Mouse (Mus musculus) embryonic facial prominence, embryonic 10.5 days (tissue): Measurements from ENCODE around the gene Trim24. TPM values are rescaled to one million over a fixed set of nuclear protein-coding genes. Genes with fewer than 3 reads are reported as not detected.
"Not testable (repeated sequence)": the region's sequence is repeated elsewhere in the genome, so short reads cannot be mapped to it uniquely, and the experiment has no call there.

Experiments
- DNase-seq: peaks from one replicate; pipeline ENCODE4 v3.0.0-alpha.2; 2017; ENCODE audit warnings: low spot score
- H3K27ac ChIP-seq: fragments of 300-500 bp; sonication (generic); replicated peaks from 2 replicates; pipeline ENCODE4 v1.5.1; 2016; ENCODE audit warnings: mild to moderate bottlenecking
- H3K27me3 ChIP-seq: fragments of 300-500 bp; sonication (generic); replicated peaks from 2 replicates; pipeline ENCODE4 v1.6.1; 2016; ENCODE audit warnings: low read depth, mild to moderate bottlenecking; ENCODE audit not compliant: poor library complexity, severe bottlenecking
- H3K36me3 ChIP-seq: fragments of 300-500 bp; sonication (generic); replicated peaks from 2 replicates; pipeline ENCODE4 v1.6.1; 2016; ENCODE audit warnings: mild to moderate bottlenecking, moderate library complexity
- H3K4me1 ChIP-seq: fragments of 300-500 bp; sonication (generic); 2 replicates; pipeline ENCODE4 v1.6.1; 2016
- H3K4me3 ChIP-seq: fragments of 300-500 bp; sonication (generic); 2 replicates; pipeline ENCODE4 v1.5.1; 2016; ENCODE audit warnings: mild to moderate bottlenecking, moderate library complexity
- H3K9me3 ChIP-seq: fragments of 300-500 bp; sonication (generic); 2 replicates; pipeline ENCODE4 v1.6.1; 2016; ENCODE audit warnings: mild to moderate bottlenecking
- WGBS: fragments of 180-500 bp; shearing (Covaris S2); methylation state at CpG from one replicate; pipeline ENCODE4 v1.1.7; 2016; 5-methylcytosine and 5-hydroxymethylcytosine counted together
- polyA plus RNA-seq: library from polyadenylated mRNA; unstranded; fragments of >200 nt; fragmentation: Nextera tagmentation; extraction: Ambion mirVana; gene quantifications from 2 replicates; pipeline ENCODE4 v1.2.1, GENCODE M21; 2016

The Trim24 gene
- polyA plus RNA-seq: 20.4 and 20.7 TPM in 2 replicates

GRCm38 (mm10) chr6:37870245-37871136 lies at the start of gene Trim24:
Trim24 (plus strand) TSS chr6:37870811.
- Histone ChIP-seq H3K4me3 (peak within 1 kb of the TSS; percentile 82), H3K9me3 (peaks cover 35% of the 10 kb centered on the region), H3K27ac (peak within 1 kb of the TSS; percentile 98), H3K4me1 (no peaks in the 10 kb centered on the region), H3K36me3 (peaks cover 33% of the 10 kb centered on the region), H3K27me3 (no peaks in the 10 kb centered on the region)
- peak; percentile 99 for DNase-seq
- under 1% methylated on average over 89 of the region's 89 CpGs for WGBS

- no peak overlapping the region for H3K4me3 ChIP-seq
- H3K9me3 ChIP-seq: no peaks in the 10 kb centered on the region
- no peak overlapping the region for H3K27ac ChIP-seq
- no peaks in the 10 kb centered on the region for H3K36me3 ChIP-seq
- WGBS: 90% methylated on average over 6 of the region's 6 CpGs
- DNase-seq: no peak
- no peaks in the 10 kb centered on the region for H3K4me1 ChIP-seq
- H3K27me3 ChIP-seq: no peaks in the 10 kb centered on the region
These were observed 49.0 kb upstream of the Trim24 start for GRCm38 (mm10) chr6:37821531-37822051.

DNA sequence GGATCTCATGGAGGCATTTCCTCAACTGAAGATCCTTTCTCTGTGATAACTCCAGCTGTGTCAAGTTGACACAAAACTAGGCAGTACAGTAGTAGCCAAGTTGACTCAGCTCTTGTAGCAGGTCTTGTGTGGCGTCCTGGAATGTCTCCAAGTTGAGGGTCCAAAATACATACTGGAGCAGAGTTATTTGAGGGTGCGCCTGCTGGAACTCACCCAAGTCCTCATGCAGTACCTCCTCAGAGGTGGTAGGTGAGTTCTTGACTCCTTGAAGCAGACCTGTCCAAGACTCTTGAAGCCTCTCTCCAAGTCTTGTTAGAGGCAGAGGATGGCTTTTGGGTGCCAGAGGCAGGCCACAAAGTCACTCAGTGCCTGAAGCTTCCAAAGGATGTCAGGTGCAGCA lies 48.2 kb upstream of the Trim24 start:
- Histone ChIP-seq H3K9me3 (no peaks in the 10 kb centered on the region), H3K4me3 (no peak overlapping the region), H3K4me1 (no peaks in the 10 kb centered on the region), H3K27ac (no peak overlapping the region), H3K27me3 (no peaks in the 10 kb centered on the region), H3K36me3 (no peaks in the 10 kb centered on the region)
- 88% methylated on average over 2 of the region's 2 CpGs for WGBS
- no peak for DNase-seq

- Histone ChIP-seq H3K9me3 (no peaks in the 10 kb centered on the region), H3K36me3 (no peaks in the 10 kb centered on the region), H3K27ac (no peak overlapping the region), H3K4me3 (no peak overlapping the region), H3K4me1 (no peaks in the 10 kb centered on the region), H3K27me3 (no peaks in the 10 kb centered on the region)
- 85% methylated on average over 4 of the region's 4 CpGs for WGBS
- no peak for DNase-seq
These were observed 46.9 kb upstream of the Trim24 start for GRCm38 (mm10) chr6:37823731-37824130.

DNA sequence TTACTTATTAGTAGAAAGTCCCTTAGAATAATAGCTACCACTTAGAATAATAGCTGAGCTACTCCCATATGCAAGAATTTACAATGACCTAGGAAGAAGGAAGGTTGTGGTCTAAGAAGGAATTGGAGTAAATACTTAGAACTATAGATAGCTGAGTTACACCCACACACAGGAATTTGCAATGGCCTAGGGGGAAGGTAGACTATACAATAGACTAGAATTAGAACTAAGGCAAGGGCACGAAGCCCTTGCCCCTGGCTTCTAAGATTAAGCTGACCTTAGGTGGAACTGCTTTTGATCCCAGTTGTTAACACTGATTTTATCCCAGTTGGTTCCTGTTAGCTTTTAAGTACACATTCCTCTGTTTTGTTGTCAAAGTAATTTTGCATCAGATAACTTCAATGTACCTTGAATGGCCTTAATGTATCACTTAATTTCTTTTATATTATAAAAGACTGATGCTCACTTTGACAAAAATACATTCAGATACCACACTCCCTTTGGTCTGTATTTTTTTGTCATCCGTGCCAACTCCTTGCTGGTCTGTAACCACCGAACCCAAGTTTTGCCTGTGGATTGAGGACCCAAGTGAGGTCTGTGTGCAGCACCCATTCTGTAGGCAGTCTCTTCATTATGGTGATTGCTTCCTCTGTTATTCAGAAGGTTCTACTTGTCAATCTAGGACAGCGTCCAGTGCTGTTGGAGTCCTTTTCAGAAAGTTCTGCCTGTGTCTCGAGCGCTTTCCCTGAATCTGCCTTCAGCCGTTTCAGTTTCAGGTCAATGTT lies 45.1 kb upstream of the Trim24 start:
- not testable (repeated sequence) for H3K9me3 ChIP-seq, DNase-seq, H3K4me1 ChIP-seq, H3K4me3 ChIP-seq, H3K36me3 ChIP-seq, H3K27me3 ChIP-seq, H3K27ac ChIP-seq
- 88% methylated on average over 7 of the region's 7 CpGs for WGBS

DNA sequence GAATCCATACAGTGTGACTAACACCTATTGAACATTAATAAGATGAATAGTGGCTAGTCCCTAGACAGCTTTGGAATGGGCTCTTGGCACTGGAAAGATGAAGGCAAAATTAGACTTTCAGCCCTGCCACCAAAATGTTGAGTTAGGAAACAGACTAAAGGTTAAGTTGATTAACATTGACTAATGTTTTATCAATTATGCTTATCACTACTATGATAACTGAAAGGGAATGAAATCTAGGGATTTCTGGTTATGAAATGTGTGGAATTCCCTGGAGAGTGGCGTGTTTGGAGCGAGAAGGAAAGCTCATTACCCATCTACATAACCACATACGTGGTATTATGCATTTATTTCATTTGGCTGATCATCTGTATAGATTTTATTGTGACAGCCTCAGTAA lies 41.7 kb upstream of the Trim24 start:
- WGBS: 90% methylated on average over 3 of the region's 3 CpGs
- no peak overlapping the region for H3K4me3 ChIP-seq
- H3K9me3 ChIP-seq: peaks cover 11% of the 10 kb centered on the region; the same call in 1 of the 2 replicates
- H3K36me3 ChIP-seq: no peaks in the 10 kb centered on the region
- no peak for DNase-seq
- no peak overlapping the region for H3K27ac ChIP-seq
- H3K27me3 ChIP-seq: no peaks in the 10 kb centered on the region
- H3K4me1 ChIP-seq: no peaks in the 10 kb centered on the region

GRCm38 (mm10) chr6:37829631-37830030 lies 41.0 kb upstream of the Trim24 start:
- Histone ChIP-seq H3K9me3 (peaks cover 11% of the 10 kb centered on the region; the same call in 1 of the 2 replicates), H3K27me3 (no peaks in the 10 kb centered on the region), H3K36me3 (no peaks in the 10 kb centered on the region), H3K4me1 (no peaks in the 10 kb centered on the region), H3K4me3 (no peak overlapping the region), H3K27ac (no peak overlapping the region)
- DNase-seq: no peak

DNA sequence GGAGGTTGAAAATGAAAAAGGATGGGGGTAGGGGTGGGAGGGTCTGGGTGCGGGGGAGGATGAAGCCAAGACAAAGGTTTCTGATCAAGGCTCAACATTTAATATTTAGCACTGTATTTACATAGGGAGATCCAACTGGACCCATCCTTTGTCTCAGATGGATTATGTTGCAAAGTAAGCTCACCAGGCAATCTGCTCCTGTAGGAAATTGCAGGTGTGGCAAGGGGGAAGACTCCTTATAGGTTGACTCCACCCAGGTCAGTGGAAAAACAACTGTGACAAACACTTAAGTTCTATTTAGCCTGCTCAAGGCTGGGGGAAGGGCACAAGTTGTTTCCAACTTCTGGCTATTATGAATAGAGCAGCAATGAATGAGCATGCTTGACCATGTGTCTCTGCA lies 36.9 kb upstream of the Trim24 start:
- no peaks in the 10 kb centered on the region for H3K27me3 ChIP-seq
- 91% methylated on average over 1 of the region's 1 CpGs for WGBS
- no peaks in the 10 kb centered on the region for H3K36me3 ChIP-seq
- DNase-seq: no peak
- H3K4me1 ChIP-seq: no peaks in the 10 kb centered on the region
- peaks cover 11% of the 10 kb centered on the region; the same call in 1 of the 2 replicates for H3K9me3 ChIP-seq
- no peak overlapping the region for H3K27ac ChIP-seq
- no peak overlapping the region for H3K4me3 ChIP-seq

DNA sequence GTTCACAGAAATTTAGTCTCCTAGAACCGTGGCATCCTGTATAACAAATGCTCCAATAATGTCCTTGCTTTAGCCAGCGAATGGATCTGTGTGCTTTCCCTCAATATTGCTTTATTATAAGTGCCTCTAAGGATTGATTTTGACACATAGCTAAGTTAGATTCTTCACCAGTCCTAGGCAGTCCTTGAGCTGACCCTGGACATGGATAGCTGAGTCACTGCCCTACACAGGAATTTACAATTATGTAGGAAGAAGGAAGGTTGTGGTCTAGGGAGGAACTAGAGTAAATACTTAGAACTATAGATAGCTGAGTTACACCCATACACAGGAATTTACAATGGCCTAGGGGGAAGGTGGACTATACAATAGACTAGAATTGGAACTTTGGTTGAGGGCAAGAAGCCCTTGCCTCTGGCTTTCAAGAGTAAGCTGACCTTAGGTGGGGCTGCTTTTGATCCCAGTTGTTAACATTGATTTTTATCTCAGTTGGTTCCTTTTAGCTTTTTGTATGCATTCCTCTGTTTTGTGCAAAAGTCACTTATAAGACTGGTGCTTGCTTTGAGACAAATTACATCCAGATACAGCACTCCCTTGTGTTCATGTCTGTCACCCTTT lies 33.6 kb upstream of the Trim24 start:
- not testable (repeated sequence) for H3K27ac ChIP-seq, H3K4me1 ChIP-seq, H3K4me3 ChIP-seq, H3K36me3 ChIP-seq, DNase-seq, H3K9me3 ChIP-seq, H3K27me3 ChIP-seq
- 71% methylated on average over 2 of the region's 2 CpGs for WGBS

DNA sequence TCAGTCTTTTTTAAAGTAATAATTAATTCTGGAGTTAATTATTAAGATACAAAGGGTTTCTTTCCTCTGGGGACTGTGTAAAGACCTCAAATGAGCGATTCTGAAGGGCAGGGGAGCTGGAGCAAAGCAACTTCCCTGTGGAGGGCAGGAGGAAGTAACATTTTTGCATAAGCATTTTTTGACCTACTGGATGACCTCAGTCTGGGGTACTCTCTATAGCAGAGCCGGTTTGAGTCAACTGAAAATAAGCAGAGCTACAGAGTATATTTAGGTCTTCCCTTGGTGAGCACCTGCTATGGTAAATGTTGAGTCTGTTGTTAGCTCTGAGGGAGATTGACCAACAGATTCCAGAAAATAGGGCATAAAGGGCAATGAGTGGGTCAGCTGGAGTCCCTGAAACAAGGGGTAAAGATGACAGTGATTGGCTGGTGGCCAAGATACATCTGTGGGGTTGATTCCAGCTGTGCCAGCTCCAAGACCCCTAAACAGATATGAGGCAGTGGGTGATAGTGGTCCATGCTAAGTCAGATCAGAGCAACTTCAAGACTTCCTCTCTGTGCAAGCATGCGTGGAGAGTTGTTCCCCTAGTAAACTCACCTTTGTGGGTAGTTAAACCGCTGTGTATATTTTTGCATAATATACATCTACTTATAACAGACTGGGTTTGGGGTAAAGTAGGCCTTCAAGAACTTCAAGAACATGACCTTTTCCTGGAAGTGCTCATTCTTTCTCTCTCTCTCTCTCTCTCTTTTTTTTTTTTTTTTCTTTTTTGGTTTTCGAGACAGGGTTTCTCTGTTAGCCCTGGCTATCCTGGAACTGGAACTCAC lies 27.6 kb upstream of the Trim24 start:
- no peak overlapping the region for H3K4me3 ChIP-seq
- no peaks in the 10 kb centered on the region for H3K27me3 ChIP-seq
- no peaks in the 10 kb centered on the region for H3K4me1 ChIP-seq
- WGBS: 90% methylated on average over 5 of the region's 5 CpGs
- H3K9me3 ChIP-seq: 0 out of 2 replicates have a peak, but pooled peaks cover 1% of the 10 kb centered on the region
- no peak for DNase-seq
- no peak overlapping the region for H3K27ac ChIP-seq
- H3K36me3 ChIP-seq: no peaks in the 10 kb centered on the region

- 93% methylated on average over 8 of the region's 8 CpGs for WGBS
- H3K27me3 ChIP-seq: no peaks in the 10 kb centered on the region
- H3K4me1 ChIP-seq: no peaks in the 10 kb centered on the region
- no peak overlapping the region for H3K4me3 ChIP-seq
- DNase-seq: no peak
- H3K9me3 ChIP-seq: 0 out of 2 replicates have a peak, but pooled peaks cover 3% of the 10 kb centered on the region
- no peaks in the 10 kb centered on the region for H3K36me3 ChIP-seq
- no peak overlapping the region for H3K27ac ChIP-seq
These were observed 26.9 kb upstream of the Trim24 start for GRCm38 (mm10) chr6:37843647-37844273.
